Mouse (Mus musculus) lung, embryonic 14.5 days (tissue): Measurements from ENCODE around the gene Pdlim1. TPM values are rescaled to one million over a fixed set of nuclear protein-coding genes. Genes with fewer than 3 reads are reported as not detected.

ENCODE experiments used
- ATAC-seq: fragments of 200-750 bp; cut with Nextera tagmentation; 2 replicates; pipeline ENCODE4 v1.8.0; 2017; ENCODE audit warnings: mild to moderate bottlenecking, moderate TSS enrichment, moderate library complexity; ENCODE audit not compliant: insufficient read depth
- DNase-seq: peaks from one replicate; pipeline ENCODE4 v3.0.0-alpha.2; 2015
- H3K27ac ChIP-seq: fragments of 300-500 bp; sonication (generic); 2 replicates; pipeline ENCODE4 v1.5.1; 2014; ENCODE audit warnings: low read depth, mild to moderate bottlenecking, moderate library complexity
- H3K27me3 ChIP-seq: fragments of 300-500 bp; sonication (generic); 2 replicates; pipeline ENCODE4 v1.6.1; 2014; ENCODE audit warnings: low read length, control low read depth; ENCODE audit not compliant: insufficient read depth
- H3K36me3 ChIP-seq: fragments of 300-500 bp; sonication (generic); 2 replicates; pipeline ENCODE4 v1.6.1; 2014; ENCODE audit warnings: control low read depth; ENCODE audit not compliant: insufficient read depth
- H3K4me1 ChIP-seq: fragments of 300-500 bp; sonication (generic); 2 replicates; pipeline ENCODE4 v1.6.1; 2014; ENCODE audit warnings: antibody characterized with exemption, control low read depth; ENCODE audit not compliant: insufficient read depth
- H3K4me2 ChIP-seq: fragments of 300-500 bp; sonication (generic); 2 replicates; pipeline ENCODE4 v1.6.1; 2014; ENCODE audit warnings: mild to moderate bottlenecking
- H3K4me3 ChIP-seq: fragments of 300-500 bp; sonication (generic); 2 replicates; pipeline ENCODE4 v1.5.1; 2014; ENCODE audit warnings: low read depth, low read length
- H3K9ac ChIP-seq: fragments of 300-500 bp; sonication (generic); 2 replicates; pipeline ENCODE4 v1.6.1; 2014
- H3K9me3 ChIP-seq: fragments of 300-500 bp; sonication (generic); 2 replicates; pipeline ENCODE4 v1.6.1; 2016; ENCODE audit warnings: low read depth, low read length, control low read depth
- CTCF ChIP-seq: IDR thresholded peaks from 2 replicates; pipeline ENCODE4 v1.5.1; 2016; ENCODE audit warnings: antibody characterized with exemption, low read depth
- WGBS: fragments of 180-500 bp; shearing (Covaris S2); extraction: QIAGEN DNeasy Blood & Tissue Kit; methylation state at CpG from one replicate; pipeline ENCODE4 v1.1.7; 2014; 5-methylcytosine and 5-hydroxymethylcytosine counted together
- polyA plus RNA-seq: library from polyadenylated mRNA; unstranded; fragments of >200 nt; fragmentation: Nextera tagmentation; extraction: Ambion mirVana; gene quantifications from 2 replicates; pipeline ENCODE4 v1.2.1, GENCODE M21; 2014

Gene Pdlim1
- polyA plus RNA-seq, 1 experiment from 2014 or later, result 130 TPM

- Histone ChIP-seq H3K27ac (no peak overlapping the region), H3K9ac (no peak overlapping the region), H3K27me3 (no peaks in the 10 kb centered on the region), H3K9me3 (no peaks in the 10 kb centered on the region), H3K4me2 (no peak overlapping the region), H3K4me3 (no peak overlapping the region), H3K4me1 (no peaks in the 10 kb centered on the region), H3K36me3 (0 out of 2 replicates have a peak, but pooled peaks cover 3% of the 10 kb centered on the region)
- DNase-seq (no peak), ATAC-seq (no peak)
- WGBS, result 65% methylated on average over 1 of the region's 1 CpGs
- TF ChIP-seq CTCF, result no peak
These were observed 16.1 kb downstream of the Pdlim1 start for GRCm38 (mm10) chr19:40255561-40255960.

- Histone ChIP-seq H3K4me1 (no peaks in the 10 kb centered on the region), H3K9ac (no peak overlapping the region)
- 84% methylated on average over 3 of the region's 3 CpGs for WGBS
These were observed 16.9 kb downstream of the Pdlim1 start for GRCm38 (mm10) chr19:40254741-40255140.

GRCm38 (mm10) chr19:40253768-40254167, 17.9 kb downstream of the Pdlim1 start:
- no peak for TF ChIP-seq CTCF
- Histone ChIP-seq H3K27ac (no peak overlapping the region), H3K36me3 (0 out of 2 replicates have a peak, but pooled peaks cover 3% of the 10 kb centered on the region), H3K4me1 (no peaks in the 10 kb centered on the region), H3K9ac (no peak overlapping the region), H3K4me2 (no peak overlapping the region), H3K4me3 (no peak overlapping the region), H3K27me3 (no peaks in the 10 kb centered on the region), H3K9me3 (no peaks in the 10 kb centered on the region)
- DNase-seq (peak; percentile 56), ATAC-seq (peak; percentile 21; the same call in 1 of the 2 replicates)
- WGBS, result 38% methylated on average over 13 of the region's 13 CpGs

More at GRCm38 (mm10) chr19:40254741-40255140, 16.9 kb downstream of the Pdlim1 start:
- Histone ChIP-seq H3K9me3 (no peaks in the 10 kb centered on the region), H3K27ac (no peak overlapping the region), H3K4me3 (no peak overlapping the region), H3K36me3 (0 out of 2 replicates have a peak, but pooled peaks cover 3% of the 10 kb centered on the region), H3K4me2 (no peak overlapping the region), H3K27me3 (no peaks in the 10 kb centered on the region)
- ATAC-seq (no peak), DNase-seq (no peak)
- no peak for TF ChIP-seq CTCF

DNA sequence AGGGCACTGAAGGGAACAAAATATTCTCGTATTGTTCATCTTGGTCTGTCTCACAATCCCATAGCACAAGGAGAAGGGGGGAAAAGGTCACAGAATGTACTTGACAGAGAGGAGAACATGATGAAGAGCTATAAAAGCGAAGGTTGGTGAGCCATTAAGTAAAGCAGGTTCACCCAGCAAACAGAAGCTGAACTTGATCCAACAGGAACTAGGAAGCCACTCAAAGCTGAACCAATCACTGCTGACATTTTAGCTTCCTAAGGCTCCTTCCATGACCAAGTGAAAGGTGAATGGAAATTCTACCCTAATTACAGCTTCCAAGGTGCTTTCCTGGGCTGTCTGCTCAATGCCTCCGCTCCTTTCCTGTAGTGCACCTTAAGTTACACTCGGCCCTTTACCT, 20.5 kb downstream of the Pdlim1 start:
- H3K27ac ChIP-seq, result no peak overlapping the region
- WGBS, result 76% methylated on average over 4 of the region's 4 CpGs
- no peaks in the 10 kb centered on the region for H3K4me1 ChIP-seq
- H3K9me3 ChIP-seq, result no peaks in the 10 kb centered on the region
- H3K27me3 ChIP-seq, result no peaks in the 10 kb centered on the region
- TF ChIP-seq CTCF, result no peak
- no peak overlapping the region for H3K4me3 ChIP-seq
- no peak for ATAC-seq
- no peak overlapping the region for H3K9ac ChIP-seq
- H3K4me2 ChIP-seq, result no peak overlapping the region
- DNase-seq, result no peak
- H3K36me3 ChIP-seq, result 0 out of 2 replicates have a peak, but pooled peaks cover 3% of the 10 kb centered on the region

GRCm38 (mm10) chr19:40249352-40249751, 22.3 kb downstream of the Pdlim1 start:
- Histone ChIP-seq H3K9ac (no peak overlapping the region), H3K4me2 (no peak overlapping the region), H3K27me3 (no peaks in the 10 kb centered on the region), H3K36me3 (0 out of 2 replicates have a peak, but pooled peaks cover 3% of the 10 kb centered on the region), H3K4me1 (no peaks in the 10 kb centered on the region), H3K4me3 (no peak overlapping the region), H3K27ac (no peak overlapping the region), H3K9me3 (no peaks in the 10 kb centered on the region)
- no peak for TF ChIP-seq CTCF
- ATAC-seq, result no peak
- DNase-seq, result peak; percentile 34
- 59% methylated on average over 11 of the region's 11 CpGs for WGBS

DNA sequence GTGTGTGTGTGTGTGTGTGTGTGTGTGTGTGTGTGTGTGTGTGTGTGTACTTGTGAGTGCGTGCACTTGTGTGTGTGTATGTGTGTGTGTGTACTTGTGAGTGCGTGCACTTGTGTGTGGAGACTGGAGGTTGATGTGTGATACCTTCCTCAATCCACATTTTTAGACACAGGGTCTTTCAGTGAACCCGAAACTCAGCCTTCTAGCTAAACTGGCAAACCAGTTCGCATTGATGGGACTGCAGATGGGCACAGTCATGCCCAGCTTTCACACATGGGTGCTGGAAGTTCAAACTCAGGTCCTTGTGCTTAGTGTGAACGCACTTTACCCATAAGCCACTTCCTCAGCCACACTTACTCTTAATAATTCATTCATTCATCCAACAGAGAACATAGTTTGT, 23.2 kb downstream of the Pdlim1 start:
- TF ChIP-seq CTCF, result no peak
- no peak overlapping the region for H3K9ac ChIP-seq
- H3K4me2 ChIP-seq, result no peak overlapping the region
- no peaks in the 10 kb centered on the region for H3K27me3 ChIP-seq
- no peaks in the 10 kb centered on the region for H3K9me3 ChIP-seq
- no peak overlapping the region for H3K4me3 ChIP-seq
- DNase-seq, result no peak
- ATAC-seq, result no peak
- no peaks in the 10 kb centered on the region for H3K4me1 ChIP-seq
- H3K27ac ChIP-seq, result no peak overlapping the region
- H3K36me3 ChIP-seq, result 0 out of 2 replicates have a peak, but pooled peaks cover 3% of the 10 kb centered on the region
- 90% methylated on average over 5 of the region's 5 CpGs for WGBS

DNA sequence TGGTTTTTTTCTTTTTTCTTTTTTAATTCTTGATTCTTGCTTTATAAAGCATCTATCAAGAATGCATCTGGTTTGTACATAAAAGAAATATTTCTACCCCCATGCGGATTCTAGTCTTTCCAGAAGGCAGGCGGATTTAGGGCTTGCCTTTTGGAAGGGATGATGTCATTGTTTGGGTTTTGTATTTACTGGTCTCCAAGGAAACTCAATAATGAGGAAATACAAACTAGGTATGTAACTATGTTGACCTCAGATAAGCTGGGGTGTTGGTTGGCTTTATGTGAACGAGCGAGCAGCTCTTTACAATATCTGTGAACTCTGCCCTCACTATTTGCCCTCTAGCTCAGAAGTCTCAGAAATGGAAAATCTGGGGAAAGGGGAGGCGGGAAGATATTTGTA, 24.4 kb downstream of the Pdlim1 start:
- no peak for ATAC-seq
- WGBS, result 49% methylated on average over 5 of the region's 5 CpGs

More for the DNA sequence above, 24.4 kb downstream of the Pdlim1 start:
- Histone ChIP-seq H3K27me3 (no peaks in the 10 kb centered on the region), H3K36me3 (0 out of 2 replicates have a peak, but pooled peaks cover 3% of the 10 kb centered on the region), H3K9me3 (no peaks in the 10 kb centered on the region), H3K4me1 (no peaks in the 10 kb centered on the region), H3K27ac (no peak overlapping the region), H3K4me2 (no peak overlapping the region), H3K9ac (no peak overlapping the region), H3K4me3 (no peak overlapping the region)
- TF ChIP-seq CTCF, result no peak
- peak; percentile 40 for DNase-seq
